Mouse (Mus musculus): ENCODE data around the gene Tex21.

GRCm38 (mm10) chr12:76186473-76186872 lies 60.1 kb downstream of the Tex21 start:
- TF ChIP-seq CTCF (IDR thresholded peaks at IDR 0.05; ENCODE audit: low read depth), result no peak
- no peak for TF ChIP-seq EP300 (IDR thresholded peaks at IDR 0.05; ENCODE audit: low read depth)

Measured in heart, postnatal 0 days (tissue).